Mouse (Mus musculus): Measurements from ENCODE around the gene Mapk7.

- TF ChIP-seq POLR2A (IDR thresholded peaks at IDR 0.05; ENCODE audit: extremely low read depth, insufficient read depth, low read length) = no peak
- TF ChIP-seq CTCF (IDR thresholded peaks at IDR 0.05; ENCODE audit: low read depth, low read length) = peak; percentile 99
Observed at GRCm38 (mm10) chr11:61504713-61505257, 10.6 kb upstream of the Mapk7 start, which contains the start of gene B9d1.

Measured in liver, adult 2 months (tissue).